Mouse (Mus musculus) adrenal gland (tissue): Measurements from ENCODE around the gene Pacrg.

ENCODE experiments used
- intact Hi-C: fragments of 180-260 bp; cut with DNase I; formaldehyde crosslinking; loops from one replicate; pipeline ENCODE4 v1.15.1; 2025

Pacrg gene

GRCm38 (mm10) chr17:10389740-10390139 lies 450.4 kb downstream of the Pacrg start:
- intact Hi-C loops, result no loop called here

- intact Hi-C loops, result no loop called here
Measured at GRCm38 (mm10) chr17:10386548-10386947, 453.6 kb downstream of the Pacrg start.

GRCm38 (mm10) chr17:10383406-10383805 lies 456.7 kb downstream of the Pacrg start:
- intact Hi-C loops, result no loop called here

- intact Hi-C loops, result no loop called here
Measured at GRCm38 (mm10) chr17:10378467-10379175, 461.5 kb downstream of the Pacrg start.

- intact Hi-C loops, result no loop called here
Measured at GRCm38 (mm10) chr17:10377606-10378005, 462.5 kb downstream of the Pacrg start.

- intact Hi-C loops, result no loop called here
Measured at GRCm38 (mm10) chr17:10374316-10374715, 465.8 kb downstream of the Pacrg start.

- intact Hi-C loops, result no loop called here
Measured at GRCm38 (mm10) chr17:10373727-10374126, 466.4 kb downstream of the Pacrg start.

- intact Hi-C loops, result no loop called here
Measured at GRCm38 (mm10) chr17:10372001-10372785, 467.9 kb downstream of the Pacrg start.

- intact Hi-C loops, result no loop called here
Measured at GRCm38 (mm10) chr17:10371472-10371871, 468.6 kb downstream of the Pacrg start.

- intact Hi-C loops, result no loop called here
Measured at GRCm38 (mm10) chr17:10370660-10371130, 469.4 kb downstream of the Pacrg start.

GRCm38 (mm10) chr17:10369961-10370659 lies 470.0 kb downstream of the Pacrg start:
- intact Hi-C loops, result no loop called here

GRCm38 (mm10) chr17:10367044-10367443 lies 473.1 kb downstream of the Pacrg start:
- intact Hi-C loops, result no loop called here

GRCm38 (mm10) chr17:10366577-10366976 lies 473.5 kb downstream of the Pacrg start:
- intact Hi-C loops, result no loop called here

- intact Hi-C loops, result no loop called here
Measured at GRCm38 (mm10) chr17:10365501-10366482, 474.3 kb downstream of the Pacrg start.

- intact Hi-C loops, result no loop called here
Measured at GRCm38 (mm10) chr17:10363151-10363550, 477.0 kb downstream of the Pacrg start.

GRCm38 (mm10) chr17:10361882-10362291 lies 478.2 kb downstream of the Pacrg start:
- intact Hi-C loops, result no loop called here

- intact Hi-C loops, result no loop called here
Measured at GRCm38 (mm10) chr17:10360738-10361137, 479.4 kb downstream of the Pacrg start.

GRCm38 (mm10) chr17:10359466-10359865 lies 480.6 kb downstream of the Pacrg start:
- intact Hi-C loops, result no loop called here

GRCm38 (mm10) chr17:10357348-10357747 lies 482.8 kb downstream of the Pacrg start:
- intact Hi-C loops, result no loop called here

GRCm38 (mm10) chr17:10356294-10356693 lies 483.8 kb downstream of the Pacrg start:
- intact Hi-C loops, result no loop called here

GRCm38 (mm10) chr17:10355746-10356145 lies 484.4 kb downstream of the Pacrg start:
- intact Hi-C loops, result no loop called here
